Mouse (Mus musculus) right cerebral cortex, postnatal 25 days (tissue): ENCODE data around the gene Cdc34.
A peak's percentile ranks its signal among the peaks of the same experiment; 100 is the strongest.

Experiments used
- DNase-seq: peaks from one replicate; pipeline ENCODE4 v3.0.0; 2022

Cdc34 gene

GRCm38 (mm10) chr10:79681591-79682245 is at the start of gene Cdc34:
Cdc34 (plus strand) TSS chr10:79682195.
- peak; percentile 100 for DNase-seq

DNA sequence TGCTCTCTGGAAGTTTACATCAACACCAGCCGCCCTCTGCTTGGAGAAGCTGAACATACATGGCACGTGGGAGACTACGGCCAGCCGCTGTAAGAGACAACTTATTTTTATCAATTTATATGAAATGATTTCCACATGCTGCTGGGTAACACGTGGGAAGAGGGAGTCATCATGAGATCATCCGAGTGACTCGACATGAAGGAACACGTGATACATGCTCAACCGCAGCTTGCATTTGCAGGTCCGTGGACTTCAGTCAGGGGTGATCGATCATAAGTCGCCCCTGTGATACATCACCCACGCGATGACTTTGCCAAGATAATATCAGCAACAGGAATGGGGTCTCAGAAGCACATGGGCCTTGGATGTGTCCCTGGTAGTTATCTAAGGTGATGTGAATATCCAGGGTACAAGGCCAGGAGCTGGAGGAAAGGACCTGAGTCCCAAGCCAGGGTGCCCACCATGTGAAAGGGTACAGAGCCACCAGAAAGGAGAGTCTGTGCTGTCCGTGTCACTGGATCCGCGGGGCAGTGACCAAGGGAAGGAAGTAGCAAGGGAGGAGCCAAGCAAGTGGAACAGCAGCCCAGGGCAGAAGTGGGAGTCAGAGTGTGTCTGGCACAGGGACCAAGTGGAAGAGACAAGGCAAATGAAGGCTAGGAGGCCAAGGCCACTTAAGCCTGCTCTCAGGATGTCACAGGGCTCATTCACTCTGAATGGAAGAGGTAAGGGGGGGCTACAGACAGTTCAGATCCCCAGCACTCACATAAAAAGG is 48.8 kb upstream of the Cdc34 start:
- DNase-seq, result no peak

GRCm38 (mm10) chr10:79636287-79636686 is 45.7 kb upstream of the Cdc34 start:
- no peak for DNase-seq

GRCm38 (mm10) chr10:79637128-79638110 is 44.6 kb upstream of the Cdc34 start, which contains the start of gene Shc2:
Shc2 (minus strand) TSS chr10:79637918.
- peak; percentile 88 for DNase-seq

GRCm38 (mm10) chr10:79638486-79639204 is 43.4 kb upstream of the Cdc34 start:
- DNase-seq, result peak; percentile 65

DNA sequence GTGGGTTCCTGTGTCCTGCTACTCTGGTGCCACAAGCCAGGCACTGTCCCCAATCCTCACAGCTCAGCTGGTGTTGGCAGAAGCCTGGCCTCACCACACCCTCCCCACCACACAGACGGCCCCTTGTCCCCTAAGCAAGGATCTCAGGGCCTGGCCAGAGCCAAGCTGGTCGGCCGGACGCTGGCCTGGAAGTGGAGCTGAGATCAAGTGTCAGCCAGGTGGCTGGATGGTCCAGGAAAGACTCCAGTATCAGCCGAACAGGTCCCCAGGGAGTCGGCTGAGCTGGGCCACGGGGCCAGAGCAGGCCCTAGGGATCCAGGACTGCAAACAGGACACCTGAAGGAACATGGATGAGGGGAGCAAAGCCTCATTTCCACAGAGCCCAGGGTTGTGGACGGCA is 36.3 kb upstream of the Cdc34 start, which contains the start of gene Odf3l2:
Gene Odf3l2 (minus strand): TSS at position 28 of the 400 bp plus-strand sequence.
- DNase-seq, result no peak

GRCm38 (mm10) chr10:79649070-79649751 is 32.8 kb upstream of the Cdc34 start:
- DNase-seq, result peak; percentile 71

DNA sequence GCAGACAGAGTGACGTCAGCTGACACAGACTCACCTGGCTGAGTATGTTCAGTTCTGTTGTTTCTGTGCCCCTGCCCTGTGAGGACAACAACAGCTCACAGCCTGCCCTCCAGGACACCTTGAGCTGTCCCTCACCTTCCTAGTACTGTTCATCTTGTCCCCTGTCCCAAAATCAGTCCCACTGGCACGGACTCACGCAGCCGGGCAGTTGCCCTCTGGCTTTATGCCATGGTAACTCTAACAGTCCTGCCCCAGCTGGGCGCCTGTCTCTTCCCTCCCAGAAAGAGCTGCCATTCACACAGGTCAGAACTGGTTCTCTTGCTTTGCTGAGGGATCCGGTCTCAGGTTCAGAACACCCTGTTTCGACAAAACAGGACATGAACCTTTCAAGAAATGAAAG is 29.2 kb upstream of the Cdc34 start:
- DNase-seq, result no peak

DNA sequence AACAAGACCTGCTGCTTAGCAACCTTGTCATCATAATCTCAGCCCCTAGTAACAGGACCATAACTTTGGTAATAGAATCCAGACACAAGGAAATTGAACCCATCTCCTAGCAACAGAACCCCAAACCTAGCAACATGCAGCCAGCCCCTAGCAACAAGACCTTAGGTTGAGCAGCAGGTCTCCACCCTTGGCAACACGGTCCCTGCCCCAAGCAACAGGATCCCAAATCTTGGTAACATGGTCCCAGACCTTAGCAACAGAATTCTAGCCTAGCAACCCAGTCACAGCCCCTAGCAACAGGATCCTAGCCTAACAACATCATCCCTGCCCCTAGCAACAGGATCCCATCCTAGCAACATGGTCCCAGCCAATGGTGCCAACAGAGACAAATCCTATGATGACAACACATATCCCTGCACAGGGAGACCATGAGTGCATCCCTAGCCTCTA is 27.0 kb upstream of the Cdc34 start:
- DNase-seq, result peak; percentile 38

DNA sequence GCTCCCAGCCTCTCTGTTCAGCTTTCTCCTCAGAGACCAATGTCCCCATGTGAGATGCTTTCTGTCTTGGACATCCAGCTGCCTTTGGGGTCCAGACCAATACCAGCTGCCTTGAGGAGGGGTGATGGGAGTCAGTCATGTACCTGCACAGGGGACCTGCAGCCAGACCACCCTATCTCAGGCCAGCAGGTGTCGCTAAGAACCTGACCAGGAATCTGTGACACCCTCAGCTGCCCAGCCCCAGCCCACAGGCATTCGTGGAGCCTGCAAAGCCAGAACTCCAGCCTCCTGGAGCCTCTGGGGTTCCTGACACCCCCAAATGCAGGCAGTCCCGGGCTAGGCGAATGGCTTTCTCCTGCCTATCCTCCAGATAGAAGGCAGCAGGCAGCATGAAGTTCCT is 23.2 kb upstream of the Cdc34 start:
- no peak for DNase-seq

DNA sequence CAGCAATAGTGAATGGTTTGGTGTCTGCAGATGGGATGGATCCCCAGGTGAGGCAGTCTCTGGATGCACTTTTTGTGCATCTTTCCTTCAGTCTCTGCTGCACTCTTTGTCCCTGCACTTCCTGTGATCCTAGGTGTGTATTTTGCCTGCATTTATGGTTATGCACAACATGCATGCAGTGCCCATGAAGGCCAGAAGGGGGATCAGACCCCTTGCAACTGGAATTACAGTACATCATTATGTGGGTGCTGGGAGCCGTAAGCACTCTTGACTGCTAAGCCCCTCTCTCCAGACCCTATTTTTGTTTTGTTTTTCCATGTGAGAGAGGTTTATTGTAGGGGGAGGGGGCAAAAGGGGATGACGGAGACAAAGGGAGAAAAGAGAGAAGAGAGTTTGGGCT is 21.7 kb upstream of the Cdc34 start:
- no peak for DNase-seq

GRCm38 (mm10) chr10:79661861-79662260 is 20.1 kb upstream of the Cdc34 start:
- DNase-seq, result no peak

DNA sequence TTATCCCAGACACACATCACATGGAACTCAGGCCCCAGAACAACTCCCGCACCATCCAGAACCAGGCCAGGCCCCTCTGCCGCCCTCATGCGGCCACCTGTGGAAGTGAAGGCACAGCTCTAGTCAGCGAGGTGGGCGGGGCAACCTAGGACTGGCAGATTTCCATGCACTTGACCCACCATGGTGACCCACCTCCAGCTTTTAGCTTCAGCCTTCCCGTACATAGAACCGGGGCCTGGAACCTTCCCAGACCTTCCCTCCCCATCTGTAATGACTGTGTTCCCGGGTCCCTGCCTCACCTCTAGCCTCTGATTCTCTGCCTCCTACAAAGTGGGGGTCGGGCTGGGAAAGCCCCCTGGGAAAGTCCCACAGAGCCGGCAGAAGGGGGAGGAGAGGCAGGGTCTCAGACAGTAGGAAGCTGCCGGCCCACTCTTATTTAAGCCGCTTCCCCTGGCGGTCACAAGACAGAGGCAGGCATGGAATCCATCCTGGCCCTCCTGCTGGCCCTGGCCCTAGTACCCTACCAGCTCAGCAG is 17.8 kb upstream of the Cdc34 start, which contains the start of gene Madcam1:
Gene Madcam1 (plus strand): TSS at position 429 of the 535 bp plus-strand sequence.
- DNase-seq, result peak; percentile 50

- no peak for DNase-seq
Measured at GRCm38 (mm10) chr10:79665051-79665450, 16.9 kb upstream of the Cdc34 start.

GRCm38 (mm10) chr10:79666493-79666892 is 15.5 kb upstream of the Cdc34 start:
- DNase-seq, result no peak

DNA sequence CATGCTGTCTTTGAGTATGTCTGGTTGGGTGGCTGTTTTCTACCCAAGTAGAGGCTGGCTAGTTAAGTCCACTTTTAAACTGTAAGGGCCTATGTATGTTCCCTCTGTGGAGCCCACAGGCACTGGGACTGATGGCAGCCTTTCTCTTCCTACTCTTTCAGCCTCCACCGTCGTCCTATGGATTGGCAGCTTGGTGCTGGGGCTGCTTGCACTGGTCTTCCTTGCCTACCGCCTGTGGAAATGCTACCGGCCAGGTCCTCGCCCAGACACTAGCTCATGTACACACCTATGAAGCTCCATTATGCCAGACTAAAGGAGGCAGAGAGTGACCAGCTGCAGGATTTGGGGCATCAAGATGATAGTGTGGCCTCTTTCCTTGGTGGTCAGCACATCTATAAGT is 13.9 kb upstream of the Cdc34 start:
- no peak for DNase-seq

- peak; percentile 89 for DNase-seq
Measured at GRCm38 (mm10) chr10:79668771-79669575, 13.0 kb upstream of the Cdc34 start, which contains the start of gene Tpgs1. Tpgs1 (plus strand) TSS chr10:79669369.

DNA sequence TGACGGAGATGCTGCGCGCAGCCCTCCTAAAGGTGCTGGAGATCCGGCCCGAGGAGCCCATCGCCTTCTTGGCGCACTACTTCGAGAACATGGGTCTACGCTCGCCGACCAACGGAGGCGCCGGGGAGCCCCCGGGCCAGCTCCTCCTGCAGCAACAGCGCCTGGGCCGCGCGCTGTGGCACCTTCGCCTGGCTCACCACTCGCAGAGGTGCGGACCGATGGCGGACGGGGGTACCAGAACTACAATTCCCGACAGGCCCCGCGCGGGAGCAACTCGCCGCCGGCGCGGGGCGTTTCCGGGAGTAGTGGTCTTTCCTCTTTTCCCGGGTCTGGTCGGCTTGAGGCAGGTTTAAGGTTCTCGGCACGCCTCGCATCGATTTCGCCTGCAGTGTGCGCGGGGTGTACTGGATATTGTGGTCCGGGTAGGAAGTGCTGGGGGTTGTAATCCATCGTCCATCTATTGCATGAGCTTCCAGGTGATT is 12.4 kb upstream of the Cdc34 start:
- peak; percentile 86 for DNase-seq

DNA sequence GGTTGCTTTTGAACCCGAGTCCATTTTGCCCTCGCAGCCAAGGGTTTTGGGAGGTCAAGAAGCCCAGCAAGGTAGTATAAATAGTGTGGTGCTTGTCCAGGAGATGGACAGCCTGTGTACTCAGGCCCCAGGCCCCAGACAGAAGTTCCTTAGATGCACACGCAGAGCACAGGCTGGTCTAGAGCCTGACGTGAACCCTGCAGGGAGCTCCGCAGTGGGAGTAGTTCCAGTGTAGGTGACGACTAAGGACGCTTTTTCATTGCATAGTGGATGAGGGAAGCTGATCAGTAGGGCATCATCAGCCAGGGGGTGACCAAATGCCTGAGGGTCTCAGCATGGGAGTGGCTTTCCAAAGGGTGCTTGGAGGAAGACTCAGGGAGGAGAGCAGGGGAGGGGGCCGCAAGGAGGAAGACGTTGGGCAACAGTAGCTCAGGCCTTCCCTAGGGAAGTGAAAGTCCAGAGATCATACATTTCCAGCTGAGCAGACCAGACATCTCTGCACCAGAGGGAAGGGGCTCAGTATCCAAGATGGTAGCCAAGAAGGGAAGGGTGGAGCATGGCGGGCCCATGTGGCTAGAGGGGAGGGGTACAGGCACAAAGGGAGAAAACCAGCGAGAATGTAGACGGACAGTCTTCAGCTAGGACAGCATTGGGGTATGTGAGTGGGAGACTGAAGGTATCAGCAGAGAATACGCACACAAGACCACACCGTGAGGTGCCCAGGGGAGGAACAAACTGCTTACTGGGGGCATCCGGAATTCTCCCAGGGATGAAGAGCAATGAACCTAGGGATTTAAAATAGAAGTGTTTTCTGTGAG is 11.7 kb upstream of the Cdc34 start:
- DNase-seq, result no peak
